Mouse (Mus musculus): Measurements from ENCODE around the gene Cul9.
"Not testable (repeated sequence)": the region's sequence is repeated elsewhere in the genome, so short reads cannot be mapped to it uniquely, and the experiment has no call there.

Cul9 gene

DNA sequence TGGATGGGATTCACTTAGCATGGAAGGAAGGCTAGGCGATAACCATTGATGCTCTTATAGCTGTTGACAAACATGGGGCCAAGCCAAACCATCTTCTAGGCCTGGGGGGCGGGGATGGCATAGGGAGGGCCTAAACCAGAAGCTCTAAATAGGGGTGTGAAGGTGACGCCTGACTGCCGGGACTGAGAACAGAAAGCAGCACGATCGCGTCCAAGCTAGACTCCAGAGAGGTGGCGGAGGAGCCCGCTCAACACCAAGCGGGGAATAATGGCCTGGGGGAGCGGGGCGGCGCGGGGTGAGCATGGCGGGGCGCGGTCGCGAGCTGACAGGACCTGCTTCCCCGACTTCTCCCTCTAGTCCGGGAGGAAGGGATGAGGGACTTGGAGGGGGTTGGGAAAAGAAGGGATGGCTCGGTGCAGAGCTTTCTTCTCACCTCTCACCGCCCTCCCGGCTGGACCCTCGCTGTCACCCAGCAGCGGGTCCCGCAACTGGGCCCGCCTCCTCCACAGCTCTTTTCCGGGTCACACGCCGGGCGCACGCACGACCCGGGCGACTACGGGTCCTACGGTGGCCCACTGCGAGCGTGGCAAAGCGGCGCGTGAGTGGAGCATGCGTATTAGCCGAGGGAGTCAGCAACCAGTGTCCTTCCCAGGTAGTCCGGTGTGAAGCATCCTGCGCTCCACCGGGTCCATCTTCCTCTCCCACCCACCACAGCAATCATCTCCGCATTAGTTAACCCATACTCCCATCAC is at the start of gene Cul9:
TSS of gene Cul9 (minus strand) at position 576 of the 752 bp plus-strand sequence.
- peak; percentile 81 to 88 for DNase-seq

DNA sequence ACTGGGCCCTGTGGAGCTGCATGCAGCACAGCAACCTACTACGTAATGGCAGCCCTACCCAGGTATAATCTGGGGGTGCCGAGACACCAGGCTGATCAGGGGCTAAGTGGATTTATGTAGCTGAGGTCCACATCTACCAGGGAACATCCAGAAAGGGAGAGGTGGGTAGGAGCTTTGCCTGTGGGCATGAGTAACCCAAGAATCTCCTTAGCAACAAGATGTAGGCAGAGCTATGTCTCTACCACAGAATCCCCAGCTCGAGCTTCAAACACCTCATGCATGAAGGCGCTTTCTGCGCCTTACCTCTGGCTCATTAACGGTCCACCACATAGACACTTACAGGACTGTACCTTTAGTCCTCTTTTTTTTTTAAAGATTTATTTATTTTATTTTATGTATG is 49.1 kb upstream of the Cul9 start:
- no peak for DNase-seq

DNA sequence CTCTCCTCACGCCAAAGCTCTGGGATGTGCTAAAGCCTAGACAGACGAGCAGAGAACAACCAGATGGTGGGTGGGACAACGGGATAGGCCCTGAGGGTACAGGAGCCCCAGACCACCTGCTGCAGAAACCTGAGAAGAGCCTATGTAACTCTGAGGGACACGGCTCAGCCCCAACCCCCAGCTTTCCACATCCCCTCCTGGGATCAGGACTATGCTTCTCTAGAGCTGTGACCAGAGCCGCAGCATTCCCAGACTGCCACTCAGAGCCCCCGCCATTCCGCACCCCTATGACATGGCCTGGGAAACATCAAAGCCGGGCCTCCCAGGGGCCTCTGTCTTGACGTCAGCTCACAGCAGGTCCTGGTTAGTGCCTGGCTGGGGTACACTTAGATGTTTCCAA is 48.4 kb upstream of the Cul9 start:
- no peak for DNase-seq

DNA sequence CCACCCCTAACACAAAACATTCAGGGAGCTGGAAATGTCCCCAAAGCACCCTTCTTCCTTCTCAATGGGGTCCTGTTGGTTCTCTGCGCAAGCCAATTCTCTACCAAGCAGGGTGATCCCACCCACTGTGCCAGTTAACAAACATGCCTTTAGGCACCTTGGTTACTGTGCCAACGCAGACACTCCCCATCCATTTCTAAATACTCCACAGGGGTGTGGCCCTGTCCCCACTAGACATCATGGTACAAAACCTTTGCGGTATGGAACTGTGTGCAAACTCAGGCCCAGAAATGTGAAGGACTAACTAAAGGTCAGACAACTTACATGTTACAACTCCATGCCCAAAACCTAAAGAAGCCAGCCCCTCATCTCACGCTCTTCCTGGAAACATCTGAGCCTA is 46.9 kb upstream of the Cul9 start:
- no peak for DNase-seq

DNA sequence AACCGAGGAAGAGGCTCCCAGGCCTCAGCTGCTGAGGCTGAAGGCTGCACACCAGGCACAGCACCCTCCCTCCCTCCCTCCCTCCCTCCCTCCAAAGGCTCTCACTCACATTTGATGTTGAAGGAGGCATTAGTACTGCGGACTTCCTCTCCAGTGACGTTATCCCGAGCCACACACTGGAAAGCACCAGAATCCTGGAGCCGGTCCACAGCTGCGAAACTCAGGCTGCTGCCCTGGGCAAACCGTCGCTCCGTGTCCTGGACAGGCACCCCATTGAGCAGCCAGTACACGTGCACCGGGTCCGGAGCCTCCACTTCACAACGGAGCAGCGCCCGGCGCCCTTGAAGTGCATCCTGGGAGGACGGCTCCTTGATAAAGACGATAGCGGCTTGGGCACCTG is 45.2 kb upstream of the Cul9 start:
- DNase-seq: no peak

DNA sequence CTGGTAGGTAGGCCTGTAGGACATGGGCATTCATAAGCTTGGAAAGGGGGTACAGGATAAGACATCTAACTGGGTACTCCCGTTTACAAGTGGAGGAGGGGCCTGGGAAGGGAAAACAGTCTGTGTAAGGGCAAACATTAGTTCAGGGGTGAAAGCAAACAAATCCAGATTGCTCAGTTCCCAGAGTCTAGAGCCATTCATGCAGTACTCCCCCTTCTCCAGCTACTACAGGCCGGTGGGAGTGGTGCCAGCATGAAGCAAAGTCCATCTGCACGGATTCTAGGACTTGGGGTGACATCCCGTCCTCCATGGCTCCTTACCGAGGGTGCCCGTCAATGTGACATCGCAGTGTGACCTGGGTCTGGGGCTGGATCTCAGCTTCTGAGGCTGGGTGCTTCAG is 44.3 kb upstream of the Cul9 start:
- DNase-seq: no peak

DNA sequence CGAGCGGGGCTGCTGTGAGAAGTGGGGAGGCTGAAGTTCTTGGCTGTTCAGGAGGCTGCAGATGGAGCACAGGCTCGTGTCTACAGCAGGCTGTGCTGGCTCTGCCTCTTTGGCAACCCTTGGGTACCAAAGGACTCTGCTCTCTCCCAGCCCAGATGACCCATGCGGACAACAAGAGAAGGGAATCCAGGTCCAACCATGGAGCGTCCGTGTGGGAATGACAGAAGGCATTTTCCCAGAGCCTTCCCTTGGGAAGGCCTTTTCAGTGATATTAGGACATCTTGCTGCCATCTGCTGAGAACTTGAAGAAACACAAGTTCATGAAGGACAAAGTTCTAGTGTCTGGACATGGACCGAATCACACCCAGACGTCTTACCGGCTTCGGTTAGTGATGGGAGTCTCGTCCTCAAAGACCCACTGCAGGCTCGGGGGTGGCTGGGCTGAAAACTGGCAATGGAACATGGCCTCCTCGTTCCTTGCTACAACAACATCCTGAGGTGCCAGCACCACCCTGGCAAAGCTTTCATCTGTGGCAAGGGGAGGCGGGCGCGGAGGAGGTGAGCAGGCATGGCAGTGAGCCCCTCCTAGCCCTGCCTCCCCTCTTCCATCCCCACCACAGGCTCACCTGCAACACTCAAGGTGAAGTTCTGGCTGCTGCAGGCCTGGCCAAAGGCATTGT is 43.6 kb upstream of the Cul9 start:
- DNase-seq: no peak

DNA sequence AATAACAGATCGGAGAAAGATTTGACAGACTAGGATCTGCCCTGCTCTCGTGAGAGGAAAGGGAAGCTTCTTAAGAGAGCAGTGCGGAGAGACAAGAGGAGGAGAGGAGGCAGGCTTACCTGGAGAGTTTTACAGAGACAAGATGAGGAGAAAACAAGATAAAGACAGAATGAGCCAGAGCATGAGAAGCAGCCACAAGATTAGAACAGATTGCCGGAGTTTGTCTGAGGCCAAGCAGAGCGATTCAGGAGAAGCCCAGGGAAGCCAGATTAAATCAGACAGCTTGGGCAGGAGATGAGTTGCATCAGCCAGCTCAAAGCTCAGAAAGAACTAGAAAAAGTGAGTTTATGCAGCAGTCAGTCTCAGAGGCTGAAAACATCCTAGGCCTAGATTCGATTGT is 42.7 kb upstream of the Cul9 start:
- DNase-seq: no peak

DNA sequence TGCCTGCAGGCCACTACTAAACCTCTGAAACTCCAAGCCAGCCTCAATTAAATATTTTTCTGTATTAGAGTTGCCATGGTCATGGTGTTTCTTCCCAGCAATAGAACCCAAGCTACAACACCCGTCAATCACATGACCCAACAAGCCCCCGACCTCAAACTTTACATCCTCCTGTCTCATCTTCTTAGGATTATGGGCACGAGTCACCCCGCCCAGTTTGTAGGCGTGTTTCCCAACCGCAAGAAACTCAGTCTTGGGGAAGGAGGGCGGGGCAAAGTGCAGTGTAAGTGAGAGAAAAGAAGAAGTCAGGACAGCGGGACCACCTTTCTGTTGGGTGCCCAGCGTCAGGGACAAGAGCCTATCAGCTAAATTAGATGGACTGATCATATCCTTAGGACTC is 42.0 kb upstream of the Cul9 start:
- DNase-seq: no peak

DNA sequence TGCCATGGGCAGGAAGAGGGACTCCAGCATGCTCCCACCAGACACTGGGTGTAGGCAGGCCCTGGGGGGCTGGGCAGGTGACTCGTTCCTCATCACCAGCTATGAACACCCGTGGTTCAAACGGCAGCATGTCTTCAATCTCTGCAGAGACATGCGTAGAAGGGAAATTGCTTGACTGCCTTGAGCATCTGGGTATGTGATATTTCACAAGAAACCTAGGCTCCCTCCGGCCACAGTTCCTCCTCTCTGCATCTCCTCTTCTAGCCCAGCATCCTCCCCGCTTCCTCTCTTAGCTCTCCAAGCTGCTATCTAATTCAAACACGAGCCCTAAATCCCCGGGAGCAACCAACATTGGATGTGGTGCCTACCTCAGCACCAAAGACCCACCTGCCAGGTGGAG is 40.1 kb upstream of the Cul9 start:
- DNase-seq: no peak

DNA sequence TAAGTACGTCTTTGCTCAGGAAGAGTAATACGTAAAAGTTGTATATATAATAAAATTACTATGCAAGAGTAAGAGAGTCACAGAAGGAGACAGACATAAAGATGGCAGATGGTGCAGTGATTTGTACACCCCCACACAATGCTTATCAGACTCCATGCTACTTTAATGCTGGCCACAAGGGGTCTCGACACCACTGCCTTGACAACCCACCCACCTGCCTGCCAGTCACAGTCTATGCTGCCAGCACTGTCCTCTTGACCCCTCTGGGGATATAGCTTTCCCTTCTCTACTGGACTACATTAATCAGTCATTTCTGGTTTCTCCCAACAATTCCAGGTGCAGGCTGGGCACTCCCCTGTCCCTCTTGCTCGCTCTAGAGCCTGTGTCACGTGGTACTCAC is 32.5 kb upstream of the Cul9 start:
- DNase-seq: peak; percentile 28 to 36

DNA sequence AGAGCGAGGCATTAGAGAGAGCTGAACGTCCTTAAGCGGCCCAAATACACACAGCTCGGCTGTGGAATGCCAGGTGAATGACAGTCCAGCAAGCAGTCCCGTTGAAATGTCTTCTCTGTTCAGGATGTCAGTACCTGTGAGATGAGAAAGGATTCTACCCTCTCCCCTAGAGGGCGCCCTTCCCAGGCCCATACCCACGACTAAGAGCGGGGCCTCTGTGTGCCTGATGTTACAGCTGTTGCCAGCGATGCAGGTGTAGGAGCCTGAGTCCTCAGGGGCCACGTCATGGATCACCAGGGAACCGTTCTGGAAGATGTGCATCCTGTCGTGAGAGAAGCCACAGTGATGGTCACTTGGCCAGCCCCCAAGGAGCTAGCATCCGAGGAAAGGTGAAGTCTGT is 29.9 kb upstream of the Cul9 start:
- peak; percentile 43 to 49 for DNase-seq

DNA sequence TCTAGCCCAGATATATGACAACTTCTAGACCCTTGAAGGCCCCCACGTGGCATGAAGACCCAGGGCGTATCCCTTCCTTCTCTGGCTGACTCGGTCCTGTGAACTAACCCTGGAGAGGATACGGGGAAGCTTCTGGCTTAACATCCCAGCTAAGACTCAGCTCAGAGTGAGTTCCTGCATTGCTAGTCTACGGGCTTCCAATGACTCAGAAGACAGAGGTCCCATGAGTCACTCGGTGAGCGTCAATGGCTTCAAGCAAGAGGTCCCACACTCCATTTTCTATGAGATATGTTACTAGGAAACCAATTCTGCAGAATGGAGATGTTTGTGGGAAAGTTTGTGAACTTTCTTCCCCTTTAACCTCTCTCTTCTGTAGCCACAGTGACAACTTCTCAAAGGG is 28.3 kb upstream of the Cul9 start:
- no peak for DNase-seq

DNA sequence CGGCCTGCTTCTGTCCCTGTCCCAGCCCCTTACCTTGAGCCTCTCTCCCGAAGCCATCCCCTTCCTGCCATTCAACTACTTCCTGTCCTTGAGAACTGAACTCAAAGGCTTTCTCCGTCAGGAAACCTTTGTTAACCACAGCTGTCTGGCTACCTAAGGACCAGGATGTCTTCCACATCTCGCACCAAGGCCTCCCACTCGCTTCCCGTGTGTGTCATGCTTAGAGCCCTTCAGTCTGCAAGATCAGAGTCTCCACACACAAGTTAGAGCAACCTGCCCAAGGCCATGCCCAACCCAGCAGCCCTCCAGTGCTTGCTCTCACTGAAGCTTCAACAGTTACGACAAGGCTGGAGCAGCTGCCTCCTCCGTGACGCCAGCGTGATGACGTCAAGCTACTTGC is 24.8 kb upstream of the Cul9 start:
- no peak for DNase-seq

DNA sequence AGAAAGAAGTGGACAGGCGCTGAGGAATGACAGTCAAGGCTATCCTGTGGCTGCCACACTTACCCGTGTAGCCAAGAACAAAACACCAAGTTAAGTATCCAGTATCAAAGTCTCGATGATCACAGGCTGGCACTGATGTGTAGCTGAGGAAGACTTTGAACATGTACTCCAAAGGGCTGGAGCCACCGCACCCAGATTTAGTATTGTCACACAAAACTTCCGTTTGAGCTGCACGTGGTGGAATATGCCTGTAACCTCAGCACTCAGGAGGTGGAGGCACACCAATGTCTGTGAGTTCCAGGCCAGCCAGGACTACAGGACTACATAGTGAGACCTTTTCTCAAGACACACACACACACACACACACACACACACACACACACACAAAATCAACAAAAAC is 13.0 kb upstream of the Cul9 start:
- DNase-seq: no peak

DNA sequence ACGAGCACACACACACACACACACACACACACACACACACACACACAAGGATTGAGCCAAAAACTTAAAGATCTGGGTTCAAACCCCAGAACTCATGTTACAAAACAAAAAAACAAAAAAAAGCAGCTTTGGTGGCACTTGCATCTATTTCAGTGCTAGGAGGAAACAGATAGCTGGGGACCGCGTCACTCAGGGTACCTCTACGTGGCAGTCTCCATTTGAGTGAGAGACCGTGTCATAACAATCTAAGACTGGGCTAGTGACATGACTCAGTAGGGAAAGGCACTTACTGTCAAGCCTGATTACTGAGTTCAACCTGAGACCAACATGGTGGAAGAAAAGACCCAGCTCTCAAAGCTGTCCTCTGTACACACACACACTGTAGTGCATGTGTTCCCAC is 12.0 kb upstream of the Cul9 start:
- DNase-seq: no peak

DNA sequence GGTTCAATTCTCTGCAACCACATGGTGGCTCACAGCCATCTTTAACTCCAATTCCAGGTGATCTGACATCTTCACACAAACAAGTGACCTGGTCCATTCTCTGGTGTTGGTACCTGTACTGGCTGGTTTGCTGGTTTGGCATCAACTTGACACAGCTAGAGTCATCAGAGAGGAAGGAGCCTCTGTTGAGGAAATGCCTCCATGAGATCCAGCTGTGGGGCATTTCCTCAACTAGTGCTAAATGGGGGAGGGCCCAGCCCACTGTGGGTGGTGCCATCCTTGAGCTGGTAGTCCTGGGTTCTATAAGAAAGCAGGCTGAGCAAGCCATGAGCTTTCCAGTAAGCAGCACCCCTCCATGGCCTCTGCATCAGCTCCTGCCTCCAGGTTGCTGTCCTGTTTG is 11.1 kb upstream of the Cul9 start:
- not testable (repeated sequence) for DNase-seq

DNA sequence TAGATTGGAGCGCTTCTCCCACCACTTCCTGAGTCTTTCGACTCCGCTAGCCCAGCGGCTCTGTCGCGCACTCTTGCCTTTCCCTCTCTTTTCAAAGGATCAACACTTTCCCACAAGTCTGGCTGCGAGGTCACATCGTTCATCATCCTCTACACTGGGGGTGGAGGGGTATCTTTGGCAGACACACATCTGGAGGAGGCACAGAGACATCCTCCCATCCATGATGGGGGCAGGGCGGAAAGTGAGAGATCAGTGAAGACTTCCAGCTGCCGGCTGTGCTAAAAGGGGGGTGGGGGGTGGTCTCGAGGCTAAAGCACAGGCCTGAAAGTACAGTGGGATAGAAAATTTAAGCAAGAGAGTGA is 10.4 kb upstream of the Cul9 start:
- DNase-seq: peak; percentile 73 to 83

DNA sequence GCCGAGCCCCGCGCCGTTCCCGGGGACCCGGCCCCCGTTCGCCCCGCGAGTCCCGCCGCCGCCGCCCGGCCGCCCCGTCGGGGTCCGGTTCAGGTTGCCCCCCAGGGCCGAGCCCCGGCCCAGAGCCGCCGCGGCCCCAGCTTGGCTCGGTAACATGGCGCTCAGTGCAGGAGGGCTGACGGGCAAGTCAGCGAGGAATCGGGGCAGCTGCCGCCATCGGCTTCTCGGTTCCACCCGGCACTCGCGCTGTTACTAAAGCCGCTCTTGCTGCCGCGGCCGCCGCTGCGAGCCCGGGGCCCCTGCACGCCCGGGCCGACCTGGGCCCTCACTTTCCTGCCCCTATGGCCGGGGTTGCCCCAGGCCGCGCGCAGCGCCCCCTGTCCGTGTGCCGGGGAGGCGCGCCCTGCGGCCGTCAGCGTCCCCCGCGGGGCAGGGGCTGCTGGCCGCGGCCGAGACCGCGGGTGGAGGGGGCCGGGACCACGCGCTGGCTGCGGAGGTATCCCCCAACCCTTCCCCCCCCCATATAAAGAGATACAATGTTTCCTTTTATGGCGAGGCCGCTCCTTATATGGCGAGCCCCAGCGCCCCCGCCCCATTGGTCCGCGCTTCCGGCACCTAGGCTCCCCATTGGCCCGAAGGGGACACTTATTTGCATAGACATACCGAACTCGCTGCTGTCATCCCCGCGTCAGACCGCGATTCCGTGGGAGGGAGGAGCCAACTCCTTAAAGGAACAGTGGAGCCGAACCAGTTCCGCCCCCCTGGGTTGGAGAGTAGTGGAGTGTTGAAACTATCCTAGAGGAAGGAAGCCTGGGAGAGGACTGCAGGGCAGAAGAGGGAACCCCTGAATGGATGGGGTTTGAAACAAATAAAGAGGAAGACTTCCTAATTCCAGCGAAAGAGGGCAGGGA is 9.7 kb upstream of the Cul9 start, which contains the start of gene Srf:
TSS of gene Srf (minus strand) at position 503 of the 911 bp plus-strand sequence.
- peak; percentile 95 to 97 for DNase-seq

DNA sequence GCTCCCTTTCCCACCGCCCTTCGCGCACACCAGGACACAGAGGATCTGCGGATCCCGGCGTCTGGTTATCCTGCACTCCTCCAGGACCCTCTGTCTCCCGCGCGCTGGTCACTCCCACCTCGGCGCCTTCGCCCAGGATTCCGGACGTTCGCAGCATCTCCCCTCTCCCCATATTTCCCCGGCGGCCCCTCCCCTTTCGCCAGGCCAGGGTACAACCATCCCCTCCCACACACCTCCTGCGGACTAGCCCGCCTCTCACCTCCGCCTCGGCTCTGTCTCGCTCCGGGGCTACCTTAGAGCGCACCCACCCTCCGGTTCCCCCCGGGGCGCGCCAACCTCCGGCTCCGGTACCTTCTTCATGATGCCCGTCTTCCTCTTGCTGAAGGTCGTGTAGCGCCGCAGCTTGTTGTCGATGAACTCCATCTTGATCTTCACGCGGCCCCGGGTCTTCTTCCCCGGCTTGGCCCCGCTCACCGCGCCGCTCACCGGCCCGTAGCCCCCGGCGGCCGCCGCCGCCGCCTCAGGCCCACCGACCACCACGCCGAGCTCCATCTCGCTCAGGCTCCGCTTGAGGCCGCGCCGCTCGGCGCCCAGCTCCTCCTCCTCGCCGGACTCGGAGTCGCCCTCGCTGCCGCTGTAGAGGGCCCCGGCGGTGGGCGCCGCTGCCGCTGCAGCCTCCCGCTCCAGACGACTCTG is 8.9 kb upstream of the Cul9 start:
- DNase-seq: peak; percentile 61 to 78

DNA sequence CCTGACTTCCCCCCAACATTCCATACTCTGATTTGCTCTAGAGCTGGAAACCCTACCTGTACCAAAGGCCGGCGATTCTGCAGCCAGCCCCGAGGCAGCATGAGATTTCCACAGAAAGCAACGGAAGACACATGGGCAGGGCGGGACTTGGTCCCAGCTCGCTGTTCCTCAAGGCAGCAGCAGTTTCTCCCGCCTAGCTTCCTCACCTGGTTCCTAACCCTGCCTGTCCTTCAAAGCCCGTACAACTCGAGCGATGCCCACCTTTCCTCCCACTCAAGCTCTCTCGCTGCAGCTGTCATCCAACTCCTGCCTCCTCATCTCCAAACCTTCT is 8.4 kb upstream of the Cul9 start:
- peak in 1 of 2 experiments; percentile 62 for DNase-seq

DNA sequence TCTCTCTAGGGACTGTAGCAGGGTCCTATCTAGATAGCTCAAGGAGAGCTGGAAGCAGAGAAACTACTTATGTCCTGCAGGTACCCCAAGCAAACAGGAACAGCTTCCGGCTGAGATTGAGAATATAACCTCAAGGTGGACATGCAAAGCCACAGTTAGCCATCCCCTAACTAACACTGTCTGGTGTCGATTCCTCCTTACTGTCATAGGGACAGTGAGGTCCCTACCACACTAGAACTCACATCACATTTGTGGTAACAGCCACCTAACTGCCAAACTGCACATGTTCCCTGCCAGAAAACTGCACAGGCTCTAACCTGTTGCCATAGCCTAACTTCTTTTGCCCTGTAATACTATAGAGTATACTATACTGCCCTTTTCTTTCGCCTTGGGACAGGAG is 7.7 kb upstream of the Cul9 start:
- no peak for DNase-seq

DNA sequence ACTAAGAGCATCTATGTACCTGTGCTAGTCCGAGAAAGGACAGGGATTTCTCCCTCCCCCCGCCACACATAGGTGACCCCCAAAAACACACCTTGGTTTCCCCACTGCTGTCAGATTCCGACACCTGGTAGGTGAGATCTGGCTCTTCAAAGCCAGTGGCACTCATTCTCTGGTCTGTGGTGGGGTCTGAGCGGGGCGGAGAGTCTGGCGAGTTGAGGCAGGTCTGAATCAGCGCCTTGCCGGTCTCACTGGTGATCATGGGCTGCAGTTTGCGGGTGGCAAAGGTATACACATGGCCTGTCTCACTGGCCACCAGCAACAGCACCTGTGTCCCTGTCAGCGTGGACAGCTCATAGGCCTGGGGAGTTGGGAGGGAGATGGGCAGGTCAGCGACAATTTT is 7.3 kb upstream of the Cul9 start:
- DNase-seq: peak in 1 of 2 experiments; percentile 29

Measured in kidney, postnatal 4 days (tissue).